Mouse (Mus musculus): ENCODE results near the gene Stat2. TPM values are rescaled to one million over a fixed set of nuclear protein-coding genes. Genes with fewer than 3 reads are reported as not detected.

Gene Stat2
- polyA plus RNA-seq, 2 experiments = 13.2 to 20.5 TPM

GRCm38 (mm10) chr10:128228009-128228408 is 42.4 kb upstream of the Stat2 start:
- DNase-seq (ENCODE audit: low spot score) (no peak), ATAC-seq (ENCODE audit: low FRiP score, low read depth) (no peak)
- no peaks in the 10 kb centered on the region for H3K27me3 ChIP-seq (ENCODE audit: control insufficient read depth, insufficient read depth, low read length)
- no peak overlapping the region for H3K9ac ChIP-seq (ENCODE audit: low read depth, low read length, severe bottlenecking)
- no peaks in the 10 kb centered on the region for H3K9me3 ChIP-seq (ENCODE audit: control insufficient read depth, low read length)
- H3K36me3 ChIP-seq (ENCODE audit: control insufficient read depth, insufficient read depth, low read length) = no peaks in the 10 kb centered on the region
- 91% methylated on average over 8 of the region's 8 CpGs for WGBS
- no peak overlapping the region for H3K27ac ChIP-seq (replicated peaks; ENCODE audit: low read depth, low read length)
- no peak overlapping the region for H3K4me3 ChIP-seq (replicated peaks; ENCODE audit: low read length)
- H3K4me1 ChIP-seq (ENCODE audit: control insufficient read depth, insufficient read depth, low read length) = peaks cover 24% of the 10 kb centered on the region
- H3K4me2 ChIP-seq (replicated peaks; ENCODE audit: low read depth, low read length, severe bottlenecking) = no peak overlapping the region
- TF ChIP-seq POLR2A (IDR thresholded peaks at IDR 0.05; ENCODE audit: borderline replicate concordance, extremely low read depth, insufficient read depth, insufficient read length) = no peak

- no peak for DNase-seq (ENCODE audit: low spot score)
- Histone ChIP-seq H3K27ac (replicated peaks; ENCODE audit: low read depth, low read length) (0 out of 2 replicates have a peak overlapping the region, but pooled peaks have one; percentile 95), H3K4me1 (ENCODE audit: control insufficient read depth, insufficient read depth, low read length) (peaks cover 13% of the 10 kb centered on the region), H3K4me3 (replicated peaks; ENCODE audit: low read length) (peak overlapping the region; percentile 74; the same call in 1 of the 2 replicates), H3K9ac (ENCODE audit: low read depth, low read length, severe bottlenecking) (0 out of 2 replicates have a peak overlapping the region, but pooled peaks have one; percentile 81), H3K9me3 (ENCODE audit: control insufficient read depth, low read length) (no peaks in the 10 kb centered on the region), H3K27me3 (ENCODE audit: control insufficient read depth, insufficient read depth, low read length) (no peaks in the 10 kb centered on the region), H3K36me3 (ENCODE audit: control insufficient read depth, insufficient read depth, low read length) (no peaks in the 10 kb centered on the region), H3K4me2 (replicated peaks; ENCODE audit: low read depth, low read length, severe bottlenecking) (peak overlapping the region; percentile 77; the same call in 1 of the 2 replicates)
- no peak for TF ChIP-seq POLR2A (IDR thresholded peaks at IDR 0.05; ENCODE audit: borderline replicate concordance, extremely low read depth, insufficient read depth, insufficient read length)
- WGBS = 62% methylated on average over 12 of the region's 12 CpGs
- no peak for ATAC-seq (ENCODE audit: low FRiP score, low read depth)
Observed at GRCm38 (mm10) chr10:128230582-128230981, 39.8 kb upstream of the Stat2 start.

GRCm38 (mm10) chr10:128231146-128231545 is 39.2 kb upstream of the Stat2 start:
- DNase-seq (ENCODE audit: low spot score) = no peak
- ATAC-seq (ENCODE audit: low FRiP score, low read depth) = no peak

GRCm38 (mm10) chr10:128231697-128232419 is 38.5 kb upstream of the Stat2 start, which contains the start of gene Timeless:
Gene Timeless, plus strand, starts transcription at chr10:128232065.
- Histone ChIP-seq H3K9me3 (ENCODE audit: control insufficient read depth, low read length) (no peaks in the 10 kb centered on the region), H3K4me3 (replicated peaks; ENCODE audit: low read length) (peak within 1 kb of the TSS; percentile 74), H3K36me3 (ENCODE audit: control insufficient read depth, insufficient read depth, low read length) (no peaks in the 10 kb centered on the region), H3K9ac (ENCODE audit: low read depth, low read length, severe bottlenecking) (peak within 1 kb of the TSS; percentile 81), H3K4me2 (replicated peaks; ENCODE audit: low read depth, low read length, severe bottlenecking) (peak within 1 kb of the TSS; percentile 77), H3K27ac (replicated peaks; ENCODE audit: low read depth, low read length) (peak within 1 kb of the TSS; percentile 95), H3K4me1 (ENCODE audit: control insufficient read depth, insufficient read depth, low read length) (peaks cover 13% of the 10 kb centered on the region), H3K27me3 (ENCODE audit: control insufficient read depth, insufficient read depth, low read length) (no peaks in the 10 kb centered on the region)
- DNase-seq (ENCODE audit: low spot score) = peak; percentile 80
- ATAC-seq (ENCODE audit: low FRiP score, low read depth) = peak; percentile 93
- peak; percentile 85; the same call in 1 of the 2 replicates for TF ChIP-seq POLR2A (IDR thresholded peaks at IDR 0.05; ENCODE audit: borderline replicate concordance, extremely low read depth, insufficient read depth, insufficient read length)
- under 1% methylated on average over 49 of the region's 58 CpGs for WGBS

More at GRCm38 (mm10) chr10:128231146-128231545, 39.2 kb upstream of the Stat2 start:
- H3K36me3 ChIP-seq (ENCODE audit: control insufficient read depth, insufficient read depth, low read length) = no peaks in the 10 kb centered on the region
- peak overlapping the region; percentile 81; the same call in 1 of the 2 replicates for H3K9ac ChIP-seq (ENCODE audit: low read depth, low read length, severe bottlenecking)
- H3K4me3 ChIP-seq (replicated peaks; ENCODE audit: low read length) = peak overlapping the region; percentile 74
- peak overlapping the region; percentile 95 for H3K27ac ChIP-seq (replicated peaks; ENCODE audit: low read depth, low read length)
- H3K27me3 ChIP-seq (ENCODE audit: control insufficient read depth, insufficient read depth, low read length) = no peaks in the 10 kb centered on the region
- peaks cover 13% of the 10 kb centered on the region for H3K4me1 ChIP-seq (ENCODE audit: control insufficient read depth, insufficient read depth, low read length)
- no peaks in the 10 kb centered on the region for H3K9me3 ChIP-seq (ENCODE audit: control insufficient read depth, low read length)
- no peak for TF ChIP-seq POLR2A (IDR thresholded peaks at IDR 0.05; ENCODE audit: borderline replicate concordance, extremely low read depth, insufficient read depth, insufficient read length)
- 7% methylated on average over 5 of the region's 5 CpGs for WGBS
- H3K4me2 ChIP-seq (replicated peaks; ENCODE audit: low read depth, low read length, severe bottlenecking) = peak overlapping the region; percentile 77

GRCm38 (mm10) chr10:128232420-128232985 is 37.9 kb upstream of the Stat2 start:
- no peaks in the 10 kb centered on the region for H3K27me3 ChIP-seq (ENCODE audit: control insufficient read depth, insufficient read depth, low read length)
- H3K4me1 ChIP-seq (ENCODE audit: control insufficient read depth, insufficient read depth, low read length) = peaks cover 11% of the 10 kb centered on the region
- no peaks in the 10 kb centered on the region for H3K36me3 ChIP-seq (ENCODE audit: control insufficient read depth, insufficient read depth, low read length)
- peak overlapping the region; percentile 95 for H3K27ac ChIP-seq (replicated peaks; ENCODE audit: low read depth, low read length)
- WGBS = under 1% methylated on average over 14 of the region's 14 CpGs
- peak overlapping the region; percentile 77 for H3K4me2 ChIP-seq (replicated peaks; ENCODE audit: low read depth, low read length, severe bottlenecking)
- peak; percentile 90 for DNase-seq (ENCODE audit: low spot score)
- peak overlapping the region; percentile 81 for H3K9ac ChIP-seq (ENCODE audit: low read depth, low read length, severe bottlenecking)
- H3K4me3 ChIP-seq (replicated peaks; ENCODE audit: low read length) = peak overlapping the region; percentile 74
- peak; percentile 24; the same call in 1 of the 2 replicates for ATAC-seq (ENCODE audit: low FRiP score, low read depth)
- TF ChIP-seq POLR2A (IDR thresholded peaks at IDR 0.05; ENCODE audit: borderline replicate concordance, extremely low read depth, insufficient read depth, insufficient read length) = 0 out of 2 replicates have a peak, but pooled peaks have one; percentile 16
- no peaks in the 10 kb centered on the region for H3K9me3 ChIP-seq (ENCODE audit: control insufficient read depth, low read length)
